Mouse (Mus musculus) ovary, postnatal 10 days (tissue): ENCODE results near the gene Kcnk7.

Source experiments
- DNase-seq: peaks from one replicate; pipeline ENCODE4 v3.0.0; 2022; ENCODE audit warnings: low spot score

Gene Kcnk7

DNA sequence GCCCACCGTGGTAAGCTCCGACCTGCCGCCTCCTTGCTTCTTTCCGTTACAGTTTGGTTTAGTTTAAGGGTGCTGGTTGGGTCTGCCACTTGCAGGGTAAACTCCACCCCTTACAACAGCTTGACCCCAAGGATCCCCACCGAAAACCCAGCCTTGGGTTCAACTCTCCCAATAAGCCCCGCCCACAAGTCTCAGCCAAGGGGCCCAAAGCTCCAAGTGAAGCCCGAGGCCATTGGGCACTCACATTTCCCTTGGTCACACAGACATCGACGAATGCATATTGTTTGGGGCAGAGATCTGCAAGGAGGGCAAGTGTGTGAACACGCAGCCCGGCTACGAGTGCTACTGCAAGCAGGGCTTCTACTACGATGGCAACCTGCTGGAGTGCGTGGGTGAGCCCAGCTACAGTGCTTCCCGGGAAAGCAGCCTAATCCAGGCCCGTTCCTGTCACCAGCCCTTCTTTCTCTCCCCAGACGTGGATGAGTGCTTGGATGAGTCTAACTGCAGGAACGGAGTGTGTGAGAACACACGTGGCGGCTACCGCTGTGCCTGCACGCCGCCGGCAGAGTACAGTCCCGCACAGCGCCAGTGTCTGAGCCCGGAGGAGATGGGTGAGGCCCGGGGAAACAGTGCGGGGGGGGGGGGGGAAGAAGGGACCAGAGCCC, 52.3 kb downstream of the Kcnk7 start:
- DNase-seq, result no peak
